ENCODE assay signal across 30 mouse cellular contexts in the genomic region with DNA sequence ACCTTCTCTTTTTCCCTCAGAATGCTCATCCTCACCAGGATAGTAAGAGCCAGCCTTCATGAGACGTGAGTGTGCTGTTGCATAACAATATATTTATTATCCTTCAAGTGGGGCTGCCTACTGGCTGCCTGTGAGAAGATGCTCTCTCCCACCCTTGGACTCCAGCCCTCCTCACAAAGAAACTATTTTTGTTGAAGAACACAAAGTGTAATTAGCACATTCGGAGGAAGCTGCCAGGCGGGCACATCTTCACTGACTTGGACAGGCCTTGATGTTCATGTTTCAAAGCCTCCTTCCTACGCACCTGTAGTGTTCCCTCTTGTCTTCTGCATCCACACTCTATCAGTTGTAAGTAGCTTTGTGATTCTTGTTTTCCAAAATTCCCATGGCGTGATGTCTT. TPM values are rescaled to one million over a fixed set of nuclear protein-coding genes. Genes with fewer than 3 reads are reported as not detected.
DNase-seq lines count a peak whose midpoint lies in the region; ATAC-seq lines count a peak whose summit lies in the region.
"Had no signal": no experiment of that assay in that cellular context is flagged by ENCODE, and none has a peak within 500 bp of the region (broad histone marks: within the 10 kb centered on the region; RNA-seq: fewer than 3 reads in every experiment).

No protein-coding gene starts in this region.

- WGBS in kidney, embryonic 15.5 days, result 78% methylated on average over 5 of the region's 5 CpGs
- 87% methylated on average over 5 of the region's 5 CpGs for WGBS in limb, embryonic 10.5 days

- H3K4me1 ChIP-seq in kidney, embryonic 15.5 days, result peaks cover 54% of the 10 kb centered on the region
- peaks cover 73% of the 10 kb centered on the region for H3K4me1 ChIP-seq in limb, embryonic 10.5 days

- DNase-seq in frontal cortex, postnatal 14 days (ENCODE audit: low spot score in 2 of 2), result no peak
- DNase-seq in kidney, postnatal 36 days, result no peak
- DNase-seq in brain, adult 2 months (ENCODE audit: low read depth, low spot score), result peak; percentile 72
- no peak for DNase-seq in limb, embryonic 10.5 days (ENCODE audit: low spot score)
- DNase-seq: adrenal gland, postnatal 10 days; cerebellum, adult 11-12 months; cerebellum, postnatal 14 days; forebrain, postnatal 0 days; gastrocnemius, postnatal 10 days; heart, adult 18-20 months; heart, postnatal 36 days; kidney, adult 8-10 months; lung, postnatal 4 days; right cerebral cortex, postnatal 14 days; thymus, adult 18-20 months had no signal

- no peaks in the 10 kb centered on the region for H3K36me3 ChIP-seq in kidney, embryonic 15.5 days
- no peaks in the 10 kb centered on the region for H3K36me3 ChIP-seq in limb, embryonic 10.5 days
- H3K36me3 ChIP-seq: G1E; lung, embryonic 15.5 days had no signal

- H3K9me3 ChIP-seq in kidney, embryonic 15.5 days (replicated peaks), result no peaks in the 10 kb centered on the region
- H3K9me3 ChIP-seq in limb, embryonic 10.5 days (replicated peaks), result no peaks in the 10 kb centered on the region
- H3K9me3 ChIP-seq: lung, embryonic 15.5 days had no signal

- peak; percentile 62 for ATAC-seq in frontal cortex, adult (ENCODE audit: low TSS enrichment)
- no peak for ATAC-seq in kidney, embryonic 15.5 days (replicated peaks; ENCODE audit: low FRiP score)
- no peak for ATAC-seq in cerebellum, adult (ENCODE audit: insufficient number of reproducible peaks, low FRiP score, low TSS enrichment)
- ATAC-seq in erythroblast, adult 5-6 weeks (replicated peaks; ENCODE audit: low FRiP score, poor library complexity, severe bottlenecking), result no peak
- ATAC-seq: activated CD4-positive, CD25-positive, alpha-beta regulatory T cell, adult 4 months; forebrain, postnatal 0 days had no signal

- no peaks in the 10 kb centered on the region for H3K27me3 ChIP-seq in kidney, embryonic 15.5 days
- H3K27me3 ChIP-seq in limb, embryonic 10.5 days (ENCODE audit: low read depth, poor library complexity, severe bottlenecking), result no peaks in the 10 kb centered on the region
- H3K27me3 ChIP-seq: lung, embryonic 15.5 days had no signal

- no peak overlapping the region for H3K4me2 ChIP-seq in kidney, embryonic 15.5 days
- H3K4me2 ChIP-seq: lung, embryonic 15.5 days had no signal

- no peak overlapping the region for H3K9ac ChIP-seq in kidney, embryonic 15.5 days
- H3K9ac ChIP-seq: forebrain, postnatal 0 days; liver, embryonic 14.5 days; lung, embryonic 15.5 days had no signal

- H3K4me3 ChIP-seq in kidney, embryonic 15.5 days (replicated peaks), result no peak overlapping the region
- H3K4me3 ChIP-seq in limb, embryonic 10.5 days, result no peak overlapping the region
- H3K4me3 ChIP-seq: lung, embryonic 15.5 days had no signal

- peak overlapping the region; percentile 96 for H3K27ac ChIP-seq in kidney, embryonic 15.5 days
- peak overlapping the region; percentile 96 for H3K27ac ChIP-seq in limb, embryonic 10.5 days
- H3K27ac ChIP-seq: liver, embryonic 14.5 days had no signal

RNA-seq across cellular contexts. Expression of gene Tgfbi, which starts 28.9 kb away (rescaled TPM):
- polyA plus RNA-seq in kidney, embryonic 15.5 days (2015; fragmentation: Nextera tagmentation; extraction: Ambion mirVana), result 121 and 135 TPM in 2 replicates
- 26.3 and 38.9 TPM in 2 replicates for polyA plus RNA-seq in limb, embryonic 10.5 days (2016; fragmentation: Nextera tagmentation; extraction: Ambion mirVana)
- total RNA-seq in erythroblast, adult 5-6 weeks (2015; ENCODE audit: low replicate concordance), result 20.4 and 25.7 TPM in 2 replicates
- total RNA-seq in erythroblast, adult 5-6 weeks (2017; ENCODE audit: low replicate concordance), result 20.8 and 27.5 TPM in 2 replicates
- total RNA-seq: G1E had no signal

RNA-seq across cellular contexts. Expression of gene Lect2, which starts 32.1 kb away (rescaled TPM):
- 1.8 and 2.5 TPM in 2 replicates for polyA plus RNA-seq in kidney, embryonic 15.5 days (2015; fragmentation: Nextera tagmentation; extraction: Ambion mirVana)
- not detected in 2 replicates for polyA plus RNA-seq in limb, embryonic 10.5 days (2016; fragmentation: Nextera tagmentation; extraction: Ambion mirVana)
- total RNA-seq in erythroblast, adult 5-6 weeks (2015; ENCODE audit: low replicate concordance), result not detected in 2 replicates
- not detected in 2 replicates for total RNA-seq in erythroblast, adult 5-6 weeks (2017; ENCODE audit: low replicate concordance)
- total RNA-seq: forebrain, postnatal 0 days; gastrocnemius, postnatal 10 days; heart, adult 18-20 months; heart, postnatal 36 days; layer of hippocampus, adult 18-20 months; left cerebral cortex, postnatal 25 days had no signal
- polyA plus RNA-seq: activated CD4-positive, CD25-positive, alpha-beta regulatory T cell, adult 4 months; forebrain, postnatal 0 days; G1E; heart, embryonic 14.5 days; lung, embryonic 15.5 days; neural tube, embryonic 14.5 days; spleen, adult 2 months; stomach, embryonic 14.5 days; urinary bladder, adult 2 months had no signal

RNA-seq across cellular contexts. Expression of gene Fbxl21, which starts 58.2 kb away (rescaled TPM):
- 2.1 and 2.9 TPM in 2 replicates for polyA plus RNA-seq in kidney, embryonic 15.5 days (2015; fragmentation: Nextera tagmentation; extraction: Ambion mirVana)
- 1.1 and 1.4 TPM in 2 replicates for polyA plus RNA-seq in limb, embryonic 10.5 days (2016; fragmentation: Nextera tagmentation; extraction: Ambion mirVana)
- not detected in 2 replicates for total RNA-seq in erythroblast, adult 5-6 weeks (2015; ENCODE audit: low replicate concordance)
- not detected in 2 replicates for total RNA-seq in erythroblast, adult 5-6 weeks (2017; ENCODE audit: low replicate concordance)
- polyA plus RNA-seq: G1E had no signal
